Mouse (Mus musculus) embryonic fibroblast, embryonic 13.5 days (primary cell): ENCODE data around the gene Rabgap1l.
A peak's percentile ranks its signal among the peaks of the same experiment; 100 is the strongest.

Experiments
- CTCF ChIP-seq: IDR thresholded peaks from 2 replicates; pipeline ENCODE4 v1.5.1; 2011; ENCODE audit warnings: mild to moderate bottlenecking, control low read depth, low read length, moderate library complexity, borderline replicate concordance; ENCODE audit not compliant: insufficient read depth
- POLR2A ChIP-seq: IDR thresholded peaks from 2 replicates; pipeline ENCODE4 v1.6.1; 2011; ENCODE audit warnings: low read depth, mild to moderate bottlenecking, control low read depth, low read length, moderate library complexity

- peak; percentile 36; the same call in 1 of the 2 replicates for TF ChIP-seq CTCF
- no peak for TF ChIP-seq POLR2A
These were observed 608.5 kb downstream of the Rabgap1l start for GRCm38 (mm10) chr1:160184506-160184905.
